22 mouse cellular contexts compared by ENCODE assay signal in the genomic region with DNA sequence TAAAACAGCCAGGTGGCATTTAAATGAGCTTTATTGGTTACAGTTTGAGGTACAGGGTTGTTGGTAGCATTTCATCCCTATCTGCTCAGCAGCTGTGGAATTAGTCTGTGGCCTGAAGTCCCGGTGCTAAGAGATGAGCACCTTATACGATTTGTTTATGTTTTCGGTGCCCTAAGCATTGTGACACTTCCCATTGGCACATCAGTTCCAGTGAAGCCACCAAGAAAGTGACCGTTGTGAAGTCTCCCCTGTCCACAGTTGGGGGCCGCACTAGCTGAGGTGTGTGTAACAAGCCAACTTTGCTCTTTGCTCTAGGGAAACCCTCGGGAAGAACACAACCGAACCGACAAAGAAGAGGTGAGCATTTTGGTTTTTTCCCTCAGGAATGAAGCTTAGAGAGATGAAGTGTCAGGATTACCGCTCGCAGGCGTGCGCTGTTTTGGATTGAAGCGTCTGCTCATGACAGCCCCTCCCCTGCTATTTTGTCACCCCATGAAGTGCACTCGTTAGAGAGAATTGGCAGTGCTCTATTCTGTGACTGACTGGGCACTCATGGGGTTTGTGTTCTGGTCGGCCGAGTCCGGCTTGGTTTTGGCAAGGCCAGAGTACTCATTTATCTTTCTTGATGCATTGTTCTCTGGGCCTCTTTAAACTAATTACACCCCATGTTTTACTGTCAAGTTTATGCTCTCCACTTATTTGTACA. TPM values are rescaled to one million over a fixed set of nuclear protein-coding genes. Genes with fewer than 3 reads are reported as not detected.
DNase-seq lines count a peak whose midpoint lies in the region; ATAC-seq and TF ChIP-seq lines count a peak whose summit lies in the region.
"Had no signal": no experiment of that assay in that cellular context is flagged by ENCODE, and none has a peak within 500 bp of the region (broad histone marks: within the 10 kb centered on the region; RNA-seq: fewer than 3 reads in every experiment).

No protein-coding gene starts in this region.

- H3K36me3 ChIP-seq in forebrain, embryonic 15.5 days: no peaks in the 10 kb centered on the region
- no peaks in the 10 kb centered on the region for H3K36me3 ChIP-seq in forebrain, embryonic 11.5 days (ENCODE audit: control insufficient read depth, insufficient read depth, low read length)
- peaks cover 12% of the 10 kb centered on the region for H3K36me3 ChIP-seq in hindbrain, embryonic 14.5 days (replicated peaks; ENCODE audit: control insufficient read depth, insufficient read depth)
- no peaks in the 10 kb centered on the region for H3K36me3 ChIP-seq in hindbrain, embryonic 11.5 days (ENCODE audit: control insufficient read depth, insufficient read depth, low read length)
- peaks cover 12% of the 10 kb centered on the region for H3K36me3 ChIP-seq in midbrain, postnatal 0 days (ENCODE audit: insufficient read depth, low read length)
- H3K36me3 ChIP-seq in midbrain, embryonic 16.5 days (ENCODE audit: control insufficient read depth, insufficient read depth, low read length): peaks cover 9% of the 10 kb centered on the region

- no peaks in the 10 kb centered on the region for H3K9me3 ChIP-seq in forebrain, embryonic 15.5 days
- H3K9me3 ChIP-seq in forebrain, embryonic 11.5 days (ENCODE audit: control insufficient read depth, low read length): no peaks in the 10 kb centered on the region
- H3K9me3 ChIP-seq in hindbrain, embryonic 14.5 days (ENCODE audit: control insufficient read depth, low read length): no peaks in the 10 kb centered on the region
- H3K9me3 ChIP-seq in hindbrain, embryonic 11.5 days (ENCODE audit: control insufficient read depth, low read length): no peaks in the 10 kb centered on the region
- H3K9me3 ChIP-seq in midbrain, postnatal 0 days (ENCODE audit: low read length): no peaks in the 10 kb centered on the region
- no peaks in the 10 kb centered on the region for H3K9me3 ChIP-seq in midbrain, embryonic 16.5 days (replicated peaks; ENCODE audit: control insufficient read depth, low read length, poor library complexity, severe bottlenecking)
- H3K9me3 ChIP-seq: embryonic facial prominence, embryonic 15.5 days; limb, embryonic 13.5 days; neural tube, embryonic 13.5 days had no signal

- H3K27me3 ChIP-seq in forebrain, embryonic 15.5 days: no peaks in the 10 kb centered on the region
- no peaks in the 10 kb centered on the region for H3K27me3 ChIP-seq in forebrain, embryonic 11.5 days (ENCODE audit: control insufficient read depth, insufficient read depth, low read length)
- no peaks in the 10 kb centered on the region for H3K27me3 ChIP-seq in hindbrain, embryonic 14.5 days (ENCODE audit: control insufficient read depth, insufficient read depth, low read length)
- no peaks in the 10 kb centered on the region for H3K27me3 ChIP-seq in hindbrain, embryonic 11.5 days (ENCODE audit: control insufficient read depth, insufficient read depth, low read length)
- H3K27me3 ChIP-seq in midbrain, postnatal 0 days (ENCODE audit: insufficient read depth, low read length): no peaks in the 10 kb centered on the region
- no peaks in the 10 kb centered on the region for H3K27me3 ChIP-seq in midbrain, embryonic 16.5 days (ENCODE audit: control insufficient read depth, insufficient read depth, low read depth, low read length)
- H3K27me3 ChIP-seq: embryonic facial prominence, embryonic 15.5 days; limb, embryonic 13.5 days; neural tube, embryonic 13.5 days had no signal

- H3K4me2 ChIP-seq in forebrain, embryonic 15.5 days (replicated peaks): no peak overlapping the region
- H3K4me2 ChIP-seq in forebrain, embryonic 11.5 days (ENCODE audit: low read depth, low read length, severe bottlenecking): no peak overlapping the region
- H3K4me2 ChIP-seq in hindbrain, embryonic 14.5 days (replicated peaks): no peak overlapping the region
- H3K4me2 ChIP-seq in hindbrain, embryonic 11.5 days (replicated peaks; ENCODE audit: low read depth, low read length): no peak overlapping the region
- no peak overlapping the region for H3K4me2 ChIP-seq in midbrain, postnatal 0 days (ENCODE audit: low read depth, low read length, poor library complexity, severe bottlenecking)
- H3K4me2 ChIP-seq in midbrain, embryonic 16.5 days (ENCODE audit: low read length): no peak overlapping the region
- H3K4me2 ChIP-seq: embryonic facial prominence, embryonic 15.5 days; heart, embryonic 11.5 days; limb, embryonic 13.5 days; neural tube, embryonic 13.5 days had no signal

- peaks cover 6% of the 10 kb centered on the region; the same call in 1 of the 2 replicates for H3K4me1 ChIP-seq in forebrain, embryonic 15.5 days
- H3K4me1 ChIP-seq in forebrain, embryonic 11.5 days (replicated peaks; ENCODE audit: control insufficient read depth, insufficient read depth, low read length): no peaks in the 10 kb centered on the region
- H3K4me1 ChIP-seq in hindbrain, embryonic 14.5 days (replicated peaks; ENCODE audit: control insufficient read depth, insufficient read depth, low read length): no peaks in the 10 kb centered on the region
- no peaks in the 10 kb centered on the region for H3K4me1 ChIP-seq in hindbrain, embryonic 11.5 days (replicated peaks; ENCODE audit: control insufficient read depth, insufficient read depth, low read length)
- no peaks in the 10 kb centered on the region for H3K4me1 ChIP-seq in midbrain, postnatal 0 days (ENCODE audit: insufficient read depth, low read length)
- no peaks in the 10 kb centered on the region for H3K4me1 ChIP-seq in midbrain, embryonic 16.5 days (ENCODE audit: control insufficient read depth, insufficient read depth, low read length)
- H3K4me1 ChIP-seq: embryonic facial prominence, embryonic 15.5 days; limb, embryonic 13.5 days; neural tube, embryonic 13.5 days had no signal

- no peak overlapping the region for H3K27ac ChIP-seq in forebrain, embryonic 15.5 days (replicated peaks)
- H3K27ac ChIP-seq in forebrain, embryonic 11.5 days (ENCODE audit: low read depth, low read length): no peak overlapping the region
- H3K27ac ChIP-seq in hindbrain, embryonic 14.5 days: no peak overlapping the region
- no peak overlapping the region for H3K27ac ChIP-seq in hindbrain, embryonic 11.5 days (ENCODE audit: low read depth, low read length)
- no peak overlapping the region for H3K27ac ChIP-seq in midbrain, postnatal 0 days (ENCODE audit: low read depth, low read length)
- no peak overlapping the region for H3K27ac ChIP-seq in midbrain, embryonic 16.5 days (ENCODE audit: low read length)
- H3K27ac ChIP-seq: embryonic facial prominence, embryonic 15.5 days; left cerebral cortex, adult 2 months; limb, embryonic 13.5 days; liver, embryonic 14.5 days; neural tube, embryonic 13.5 days had no signal

- no peak overlapping the region for H3K9ac ChIP-seq in forebrain, embryonic 15.5 days (replicated peaks)
- no peak overlapping the region for H3K9ac ChIP-seq in forebrain, embryonic 11.5 days (ENCODE audit: low read length)
- no peak overlapping the region for H3K9ac ChIP-seq in hindbrain, embryonic 14.5 days
- H3K9ac ChIP-seq in hindbrain, embryonic 11.5 days (ENCODE audit: low read depth, low read length): no peak overlapping the region
- H3K9ac ChIP-seq in midbrain, postnatal 0 days (replicated peaks; ENCODE audit: low read length, poor library complexity, severe bottlenecking): no peak overlapping the region
- H3K9ac ChIP-seq in midbrain, embryonic 16.5 days (ENCODE audit: low read depth, low read length): no peak overlapping the region
- H3K9ac ChIP-seq: embryonic facial prominence, embryonic 15.5 days; limb, embryonic 13.5 days; liver, embryonic 14.5 days; neural tube, embryonic 13.5 days had no signal

- no peak for TF ChIP-seq CTCF in midbrain, postnatal 0 days (IDR thresholded peaks at IDR 0.05)

- ATAC-seq in forebrain, embryonic 15.5 days (replicated peaks): peak; percentile 72
- ATAC-seq in forebrain, embryonic 11.5 days (replicated peaks; ENCODE audit: low FRiP score): no peak
- peak; percentile 59; the same call in 1 of the 2 replicates for ATAC-seq in hindbrain, embryonic 14.5 days (ENCODE audit: low FRiP score)
- ATAC-seq in hindbrain, embryonic 11.5 days (ENCODE audit: low FRiP score): no peak
- no peak for ATAC-seq in midbrain, postnatal 0 days (ENCODE audit: low FRiP score)
- ATAC-seq in midbrain, embryonic 16.5 days: no peak
- ATAC-seq: activated CD4-positive, CD25-positive, alpha-beta regulatory T cell, adult 4 months had no signal

- WGBS in forebrain, embryonic 15.5 days: 42% methylated on average over 17 of the region's 17 CpGs
- WGBS in forebrain, embryonic 11.5 days: 72% methylated on average over 17 of the region's 17 CpGs
- 62% methylated on average over 17 of the region's 17 CpGs for WGBS in hindbrain, embryonic 14.5 days
- WGBS in hindbrain, embryonic 11.5 days: 85% methylated on average over 17 of the region's 17 CpGs
- WGBS in midbrain, postnatal 0 days: 60% methylated on average over 17 of the region's 17 CpGs
- 60% methylated on average over 17 of the region's 17 CpGs for WGBS in midbrain, embryonic 16.5 days

- DNase-seq in forebrain, embryonic 11.5 days (ENCODE audit: low spot score): no peak
- DNase-seq in hindbrain, embryonic 14.5 days (ENCODE audit: low spot score): no peak
- no peak for DNase-seq in hindbrain, embryonic 11.5 days (ENCODE audit: low spot score)
- DNase-seq in midbrain, postnatal 0 days (ENCODE audit: low spot score): peak; percentile 25
- no peak for DNase-seq in ovary, postnatal 10 days (ENCODE audit: low spot score)
- DNase-seq: adrenal gland, postnatal 25 days; cerebellum, adult 8-10 months; gastrocnemius, postnatal 10 days; kidney, adult 18-20 months; kidney, postnatal 10 days; right cerebral cortex, postnatal 4 days; thymus, postnatal 25 days had no signal

- no peak overlapping the region for H3K4me3 ChIP-seq in forebrain, embryonic 15.5 days
- H3K4me3 ChIP-seq in forebrain, embryonic 11.5 days (ENCODE audit: low read depth, low read length): no peak overlapping the region
- no peak overlapping the region for H3K4me3 ChIP-seq in hindbrain, embryonic 14.5 days (replicated peaks; ENCODE audit: low read length)
- H3K4me3 ChIP-seq in hindbrain, embryonic 11.5 days (ENCODE audit: low read depth, low read length): no peak overlapping the region
- no peak overlapping the region for H3K4me3 ChIP-seq in midbrain, postnatal 0 days (ENCODE audit: low read depth, low read length)
- no peak overlapping the region for H3K4me3 ChIP-seq in midbrain, embryonic 16.5 days (ENCODE audit: low read depth, low read length)
- H3K4me3 ChIP-seq: embryonic facial prominence, embryonic 15.5 days; left cerebral cortex, adult 2 months; limb, embryonic 13.5 days; neural tube, embryonic 13.5 days had no signal

RNA-seq across cellular contexts. Expression of gene Gnptab, which starts 33.5 kb away (rescaled TPM):
- 15.0 and 15.8 TPM in 2 replicates for polyA plus RNA-seq in forebrain, embryonic 15.5 days (2015; fragmentation: Nextera tagmentation; extraction: Ambion mirVana)
- polyA plus RNA-seq in forebrain, embryonic 11.5 days (2014; fragmentation: Nextera tagmentation; extraction: Ambion mirVana): 11.8 and 12.8 TPM in 2 replicates
- polyA plus RNA-seq in hindbrain, embryonic 14.5 days (2014; fragmentation: Nextera tagmentation; extraction: Ambion mirVana): 23.8 TPM in 2 replicates
- polyA plus RNA-seq in hindbrain, embryonic 11.5 days (2014; fragmentation: Nextera tagmentation; extraction: Ambion mirVana): 9.7 and 11.1 TPM in 2 replicates
- 54.0 and 56.0 TPM in 2 replicates for total RNA-seq in midbrain, postnatal 0 days (2014; rRNA removed)
- polyA plus RNA-seq in midbrain, postnatal 0 days (2015; fragmentation: Nextera tagmentation; extraction: Ambion mirVana): 21.9 and 24.0 TPM in 2 replicates
- 23.2 and 25.9 TPM in 2 replicates for polyA plus RNA-seq in midbrain, embryonic 16.5 days (2015; fragmentation: Nextera tagmentation; extraction: Ambion mirVana)

RNA-seq across cellular contexts. Expression of gene Dram1, which starts 33.6 kb away (rescaled TPM):
- 0.47 and 0.70 TPM in 2 replicates for polyA plus RNA-seq in forebrain, embryonic 15.5 days (2015; fragmentation: Nextera tagmentation; extraction: Ambion mirVana)
- 0.49 and 0.67 TPM in 2 replicates for polyA plus RNA-seq in forebrain, embryonic 11.5 days (2014; fragmentation: Nextera tagmentation; extraction: Ambion mirVana)
- polyA plus RNA-seq in hindbrain, embryonic 14.5 days (2014; fragmentation: Nextera tagmentation; extraction: Ambion mirVana): 0.44 and 0.82 TPM in 2 replicates
- 0.59 and 1.0 TPM in 2 replicates for polyA plus RNA-seq in hindbrain, embryonic 11.5 days (2014; fragmentation: Nextera tagmentation; extraction: Ambion mirVana)
- total RNA-seq in midbrain, postnatal 0 days (2014; rRNA removed): 0.44 and 1.3 TPM in 2 replicates
- polyA plus RNA-seq in midbrain, postnatal 0 days (2015; fragmentation: Nextera tagmentation; extraction: Ambion mirVana): 0.39 and 0.82 TPM in 2 replicates
- polyA plus RNA-seq in midbrain, embryonic 16.5 days (2015; fragmentation: Nextera tagmentation; extraction: Ambion mirVana): 0.57 and 0.80 TPM in 2 replicates

RNA-seq across cellular contexts. Expression of gene Sycp3, which starts 46.9 kb away (rescaled TPM):
- polyA plus RNA-seq in forebrain, embryonic 15.5 days (2015; fragmentation: Nextera tagmentation; extraction: Ambion mirVana): 0.40 and 0.65 TPM in 2 replicates
- polyA plus RNA-seq in forebrain, embryonic 11.5 days (2014; fragmentation: Nextera tagmentation; extraction: Ambion mirVana): 0.37 and 0.45 TPM in 2 replicates
- 0.20 and 0.26 TPM in 2 replicates for polyA plus RNA-seq in hindbrain, embryonic 14.5 days (2014; fragmentation: Nextera tagmentation; extraction: Ambion mirVana)
- not detected in 2 replicates for polyA plus RNA-seq in hindbrain, embryonic 11.5 days (2014; fragmentation: Nextera tagmentation; extraction: Ambion mirVana)
- total RNA-seq in midbrain, postnatal 0 days (2014; rRNA removed): not detected in 2 replicates
- 1.2 and 1.4 TPM in 2 replicates for polyA plus RNA-seq in midbrain, postnatal 0 days (2015; fragmentation: Nextera tagmentation; extraction: Ambion mirVana)
- 0.51 and 0.72 TPM in 2 replicates for polyA plus RNA-seq in midbrain, embryonic 16.5 days (2015; fragmentation: Nextera tagmentation; extraction: Ambion mirVana)
- total RNA-seq: gastrocnemius, postnatal 10 days had no signal
- polyA plus RNA-seq: activated CD4-positive, CD25-positive, alpha-beta regulatory T cell, adult 4 months; embryonic facial prominence, embryonic 15.5 days; limb, embryonic 13.5 days; lung, embryonic 16.5 days; neural tube, embryonic 13.5 days had no signal

Comparison
In these comparisons a context has a peak if more than half of its experiments do, and no peak if none do; other contexts are left out.
1. ATAC-seq: peak in forebrain, embryonic 15.5 days (single experiment) and hindbrain, embryonic 14.5 days (single experiment); none in forebrain, embryonic 11.5 days (single experiment), hindbrain, embryonic 11.5 days (single experiment), midbrain, postnatal 0 days (single experiment) and midbrain, embryonic 16.5 days (single experiment).